Mouse (Mus musculus) lung, embryonic 15.5 days (tissue): ENCODE results near the gene Fstl4. TPM values are rescaled to one million over a fixed set of nuclear protein-coding genes. Genes with fewer than 3 reads are reported as not detected.

Experiments used
- ATAC-seq: fragments of 200-750 bp; cut with Nextera tagmentation; 2 replicates; pipeline ENCODE4 v1.8.0; 2017; ENCODE audit warnings: moderate number of reproducible peaks, borderline replicate concordance; ENCODE audit not compliant: low FRiP score, low TSS enrichment; ENCODE audit errors: extremely low read depth
- H3K27ac ChIP-seq: fragments of 300-500 bp; sonication (generic); 2 replicates; pipeline ENCODE4 v1.5.1; 2015; ENCODE audit warnings: moderate library complexity, mild to moderate bottlenecking, inconsistent platforms
- H3K27me3 ChIP-seq: fragments of 300-500 bp; sonication (generic); 2 replicates; pipeline ENCODE4 v1.6.1; 2015; ENCODE audit warnings: inconsistent platforms
- H3K36me3 ChIP-seq: fragments of 300-500 bp; sonication (generic); 2 replicates; pipeline ENCODE4 v1.6.1; 2015; ENCODE audit warnings: inconsistent platforms
- H3K4me1 ChIP-seq: fragments of 300-500 bp; sonication (generic); 2 replicates; pipeline ENCODE4 v1.6.1; 2015; ENCODE audit warnings: inconsistent platforms
- H3K4me2 ChIP-seq: fragments of 300-500 bp; sonication (generic); 2 replicates; pipeline ENCODE4 v1.6.1; 2015; ENCODE audit warnings: inconsistent platforms, mild to moderate bottlenecking, moderate library complexity
- H3K4me3 ChIP-seq: fragments of 300-500 bp; sonication (generic); 2 replicates; pipeline ENCODE4 v1.5.1; 2015; ENCODE audit warnings: mild to moderate bottlenecking, inconsistent platforms
- H3K9ac ChIP-seq: fragments of 300-500 bp; sonication (generic); 2 replicates; pipeline ENCODE4 v1.6.1; 2015; ENCODE audit warnings: inconsistent platforms
- H3K9me3 ChIP-seq: fragments of 300-500 bp; sonication (generic); 2 replicates; pipeline ENCODE4 v1.6.1; 2016; ENCODE audit warnings: inconsistent platforms
- WGBS: fragments of 180-500 bp; shearing (Covaris S2); methylation state at CpG from one replicate; pipeline ENCODE4 v1.1.7; 2015; 5-methylcytosine and 5-hydroxymethylcytosine counted together
- polyA plus RNA-seq: library from polyadenylated mRNA; unstranded; fragments of >200 nt; fragmentation: Nextera tagmentation; extraction: Ambion mirVana; gene quantifications from 2 replicates; pipeline ENCODE4 v1.2.1, GENCODE M21; 2015

Fstl4 gene
- polyA plus RNA-seq, 1 experiment from 2014 or later = 10.9 TPM

DNA sequence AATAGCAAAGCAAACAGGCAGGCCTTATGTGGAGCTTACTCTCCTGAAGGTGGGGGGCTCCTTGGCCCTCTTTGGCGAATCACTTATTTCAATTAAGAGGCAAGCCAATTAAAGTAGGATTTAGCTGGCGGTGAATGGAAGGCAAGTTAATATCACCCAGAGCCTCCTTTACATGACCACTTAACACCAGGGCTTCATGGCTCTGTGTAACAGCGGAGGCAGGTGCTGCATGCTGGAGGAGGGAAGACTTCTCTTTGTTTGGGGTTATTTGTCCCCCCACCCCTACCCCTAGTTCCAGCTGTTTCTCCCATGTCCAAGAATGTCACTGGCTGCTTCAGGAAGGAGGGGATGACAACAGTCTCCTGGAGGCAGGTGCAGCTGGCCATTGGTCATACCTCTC is 10.9 kb downstream of the Fstl4 start:
- Histone ChIP-seq H3K36me3 (no peaks in the 10 kb centered on the region), H3K9ac (no peak overlapping the region), H3K4me3 (no peak overlapping the region), H3K27ac (no peak overlapping the region), H3K27me3 (no peaks in the 10 kb centered on the region), H3K4me2 (no peak overlapping the region), H3K4me1 (no peaks in the 10 kb centered on the region), H3K9me3 (no peaks in the 10 kb centered on the region)
- no peak for ATAC-seq
- WGBS = 84% methylated on average over 3 of the region's 3 CpGs

DNA sequence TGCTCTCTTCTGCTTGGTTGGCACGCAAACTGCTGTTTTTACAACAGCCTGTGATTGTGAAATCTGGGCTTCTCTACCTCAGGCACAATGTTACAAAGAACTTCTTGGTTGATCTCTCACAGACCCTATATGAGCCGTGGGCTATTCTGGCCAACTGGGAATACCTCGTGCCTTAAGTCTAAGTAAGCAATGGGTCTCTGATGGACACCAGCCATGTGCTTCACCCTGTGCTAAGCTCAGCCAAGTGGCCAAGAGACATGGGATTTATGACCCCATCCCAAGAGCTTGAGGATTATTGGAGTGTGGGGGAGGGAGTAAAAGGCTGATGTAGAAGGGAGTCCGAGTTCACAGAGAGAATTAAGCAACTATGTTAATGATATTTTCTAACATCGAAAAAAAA is 18.0 kb downstream of the Fstl4 start:
- no peak overlapping the region for H3K27ac ChIP-seq
- H3K4me1 ChIP-seq = no peaks in the 10 kb centered on the region
- no peak overlapping the region for H3K4me3 ChIP-seq
- no peak for ATAC-seq
- H3K36me3 ChIP-seq = no peaks in the 10 kb centered on the region
- no peak overlapping the region for H3K9ac ChIP-seq
- H3K4me2 ChIP-seq = no peak overlapping the region
- no peaks in the 10 kb centered on the region for H3K9me3 ChIP-seq
- H3K27me3 ChIP-seq = no peaks in the 10 kb centered on the region
- 84% methylated on average over 5 of the region's 5 CpGs for WGBS

DNA sequence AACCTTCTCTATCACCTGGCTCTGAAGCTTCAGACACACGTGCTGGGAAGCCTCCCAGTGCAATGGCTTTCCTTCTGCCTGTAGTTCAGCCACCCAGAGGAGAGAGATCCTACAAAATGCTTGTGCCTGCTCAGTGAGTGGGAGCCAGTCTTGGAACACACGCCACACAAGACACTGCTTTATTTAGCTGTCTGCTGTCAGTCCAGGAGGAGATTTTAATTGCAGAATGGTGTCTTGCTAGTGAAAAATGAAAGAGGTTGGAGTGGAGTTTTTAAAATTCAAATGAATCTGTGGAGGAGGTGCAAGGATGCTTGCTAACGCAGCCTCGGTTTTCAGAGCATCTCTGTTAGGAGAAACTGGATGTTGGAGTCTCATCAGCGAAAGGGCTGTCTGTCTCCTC is 29.9 kb downstream of the Fstl4 start:
- Histone ChIP-seq H3K9me3 (no peaks in the 10 kb centered on the region), H3K36me3 (no peaks in the 10 kb centered on the region), H3K4me3 (no peak overlapping the region), H3K27me3 (no peaks in the 10 kb centered on the region), H3K4me1 (no peaks in the 10 kb centered on the region), H3K9ac (no peak overlapping the region), H3K4me2 (no peak overlapping the region), H3K27ac (no peak overlapping the region)
- no peak for ATAC-seq
- 71% methylated on average over 5 of the region's 5 CpGs for WGBS

DNA sequence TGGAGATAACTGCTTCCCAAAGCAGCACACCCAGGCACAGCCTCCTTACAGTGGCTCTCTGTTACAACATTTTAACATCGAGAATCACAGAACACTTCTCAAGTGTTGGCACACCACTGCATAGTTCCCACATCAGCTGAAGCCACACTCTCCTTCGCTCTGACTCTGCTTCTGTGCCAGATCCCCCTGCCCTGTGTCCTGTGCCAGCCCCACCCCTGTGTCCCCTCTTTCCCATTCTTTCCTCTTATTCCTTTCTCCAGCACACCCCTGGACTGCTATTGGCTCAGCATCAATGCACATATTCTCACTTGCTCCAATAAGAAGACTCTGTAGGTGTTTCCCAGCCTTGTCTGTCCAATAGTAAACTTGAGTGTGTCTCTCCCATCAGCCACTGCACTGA is 45.1 kb downstream of the Fstl4 start:
- Histone ChIP-seq H3K36me3 (no peaks in the 10 kb centered on the region), H3K27ac (no peak overlapping the region), H3K4me2 (no peak overlapping the region), H3K4me3 (no peak overlapping the region), H3K4me1 (no peaks in the 10 kb centered on the region), H3K9ac (no peak overlapping the region), H3K9me3 (no peaks in the 10 kb centered on the region), H3K27me3 (no peaks in the 10 kb centered on the region)
- WGBS = 66% methylated on average over 2 of the region's 2 CpGs
- no peak for ATAC-seq

DNA sequence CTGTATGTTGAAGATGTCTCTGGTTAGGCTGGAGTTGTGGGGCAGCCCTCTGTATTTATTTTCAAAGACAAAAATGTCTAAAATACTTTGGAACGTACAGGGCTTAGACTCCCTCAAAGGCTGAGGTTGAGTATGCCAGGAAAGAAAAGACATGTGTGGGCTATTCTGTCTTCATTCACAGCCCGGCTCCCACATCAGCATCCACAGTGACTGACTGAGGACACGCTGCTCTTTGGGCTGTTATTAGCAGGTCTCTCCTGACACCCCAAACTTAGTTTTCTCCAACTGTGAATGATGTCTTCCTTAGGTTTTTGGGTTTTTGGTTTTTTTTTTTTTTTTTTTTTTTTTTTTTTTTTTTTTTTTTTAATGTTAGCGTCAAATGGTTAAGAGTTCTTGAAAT is 51.6 kb downstream of the Fstl4 start:
- 68% methylated on average over 4 of the region's 4 CpGs for WGBS
- no peak for ATAC-seq
- no peak overlapping the region for H3K4me2 ChIP-seq
- no peaks in the 10 kb centered on the region for H3K27me3 ChIP-seq
- no peak overlapping the region for H3K9ac ChIP-seq
- H3K4me3 ChIP-seq = no peak overlapping the region
- no peak overlapping the region for H3K27ac ChIP-seq
- no peaks in the 10 kb centered on the region for H3K9me3 ChIP-seq
- no peaks in the 10 kb centered on the region for H3K36me3 ChIP-seq
- H3K4me1 ChIP-seq = no peaks in the 10 kb centered on the region

DNA sequence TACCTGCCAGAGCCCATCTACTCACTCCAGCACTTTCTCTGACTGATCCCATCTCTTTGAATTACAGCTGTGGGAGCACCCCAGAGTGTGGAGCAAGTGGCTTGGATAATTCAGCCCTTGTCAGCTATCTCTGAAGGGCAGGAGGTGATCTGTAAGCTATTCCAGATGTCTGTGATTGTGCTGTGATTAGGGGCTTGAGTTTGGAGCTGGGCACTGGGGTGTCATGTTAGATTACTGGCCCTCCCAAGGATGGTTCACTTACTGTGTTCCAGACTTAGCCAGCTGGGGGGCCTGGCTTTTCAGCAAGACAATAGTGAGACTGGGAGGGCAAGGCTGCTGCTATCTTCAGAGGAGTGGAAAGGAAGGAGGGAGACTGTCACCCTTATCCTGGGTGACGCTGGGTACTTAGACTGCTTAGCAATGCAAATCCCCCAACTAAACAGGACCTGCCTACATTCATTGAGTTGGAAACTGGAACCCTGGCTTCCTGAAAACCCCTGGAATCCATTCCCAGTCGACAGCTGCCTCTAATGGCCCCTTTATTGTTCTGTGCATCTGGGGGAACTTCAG is 56.0 kb downstream of the Fstl4 start:
- Histone ChIP-seq H3K4me3 (no peak overlapping the region), H3K27me3 (no peaks in the 10 kb centered on the region), H3K4me2 (no peak overlapping the region), H3K4me1 (no peaks in the 10 kb centered on the region), H3K9me3 (no peaks in the 10 kb centered on the region), H3K9ac (no peak overlapping the region), H3K36me3 (no peaks in the 10 kb centered on the region), H3K27ac (no peak overlapping the region)
- 10% methylated on average over 2 of the region's 2 CpGs for WGBS
- ATAC-seq = no peak

DNA sequence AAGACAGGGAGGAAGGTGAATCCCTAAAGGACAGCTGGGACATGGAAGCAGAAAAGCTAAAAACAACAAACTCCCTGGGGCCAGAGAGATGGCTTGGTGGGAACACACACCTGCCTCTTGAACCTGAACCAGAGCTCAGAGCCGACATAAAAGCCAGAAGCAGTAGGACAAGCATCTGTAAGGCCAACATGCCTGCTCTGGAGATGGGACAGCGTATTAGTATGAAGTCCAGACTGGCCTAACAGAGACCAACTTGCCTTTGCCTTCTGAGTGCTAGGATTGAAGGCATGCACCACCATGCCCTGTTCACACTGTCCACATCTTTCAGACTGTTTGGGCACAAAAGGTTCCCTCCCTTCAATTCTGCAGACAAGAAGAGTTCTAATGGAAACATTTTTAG is 62.2 kb downstream of the Fstl4 start:
- Histone ChIP-seq H3K27ac (no peak overlapping the region), H3K4me3 (no peak overlapping the region), H3K4me1 (no peaks in the 10 kb centered on the region), H3K9ac (no peak overlapping the region), H3K27me3 (no peaks in the 10 kb centered on the region), H3K36me3 (no peaks in the 10 kb centered on the region), H3K9me3 (no peaks in the 10 kb centered on the region), H3K4me2 (no peak overlapping the region)
- 90% methylated on average over 2 of the region's 2 CpGs for WGBS
- no peak for ATAC-seq

DNA sequence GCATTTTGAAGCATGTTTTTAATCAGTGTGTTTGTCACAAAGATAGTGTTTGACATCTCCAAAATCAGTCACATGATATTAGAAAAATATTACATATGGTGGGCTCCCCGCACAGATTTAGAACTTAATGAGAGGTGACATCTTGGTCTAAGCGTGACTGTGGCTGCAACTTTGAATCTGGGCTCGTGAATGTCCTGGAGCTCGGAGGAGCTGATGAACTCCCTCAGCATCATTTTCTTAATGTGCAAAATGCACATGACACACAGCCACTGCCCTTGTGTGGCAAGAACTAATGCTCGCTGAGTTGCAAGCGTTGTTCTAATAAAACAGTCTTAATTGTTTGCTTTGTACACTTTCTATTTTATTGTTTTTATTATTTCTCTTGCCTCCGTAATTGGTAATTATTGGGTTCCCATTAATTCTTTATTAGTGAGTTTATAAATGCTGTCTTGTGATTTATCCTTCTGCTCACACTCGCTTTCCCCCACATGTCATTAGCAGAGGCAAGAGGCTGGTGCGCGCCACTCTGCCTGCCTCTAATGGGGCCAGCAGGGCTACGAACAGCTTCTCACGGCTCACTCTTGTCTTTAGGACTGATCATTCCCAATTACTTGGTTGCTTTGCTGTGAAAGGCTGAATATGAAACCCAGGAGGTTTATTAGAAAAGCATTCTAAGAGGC is 67.3 kb downstream of the Fstl4 start:
- ATAC-seq = no peak
- H3K27ac ChIP-seq = no peak overlapping the region
- H3K27me3 ChIP-seq = no peaks in the 10 kb centered on the region
- no peaks in the 10 kb centered on the region for H3K9me3 ChIP-seq
- H3K4me1 ChIP-seq = no peaks in the 10 kb centered on the region
- 77% methylated on average over 12 of the region's 12 CpGs for WGBS
- H3K36me3 ChIP-seq = no peaks in the 10 kb centered on the region
- no peak overlapping the region for H3K4me2 ChIP-seq
- H3K9ac ChIP-seq = no peak overlapping the region
- no peak overlapping the region for H3K4me3 ChIP-seq

DNA sequence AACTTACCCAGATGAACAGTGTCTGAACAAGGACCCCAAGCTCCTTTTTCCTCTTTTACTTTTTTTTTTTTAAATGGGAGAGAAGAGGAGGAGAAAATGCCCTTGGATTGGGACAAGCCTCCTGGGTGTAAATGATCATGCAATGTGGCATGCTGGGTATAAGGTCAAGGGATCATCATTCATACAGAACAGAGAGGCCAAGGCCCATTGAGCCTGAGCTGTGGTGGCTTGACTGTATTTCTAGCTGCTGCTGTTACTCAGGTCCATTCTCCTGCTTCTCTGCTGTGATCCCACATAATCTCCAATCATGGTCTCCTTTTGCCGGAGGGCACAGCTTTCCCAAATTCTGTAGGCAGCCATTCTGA is 67.9 kb downstream of the Fstl4 start:
- ATAC-seq = no peak
- no peak overlapping the region for H3K4me2 ChIP-seq
- 92% methylated on average over 1 of the region's 1 CpGs for WGBS
- no peak overlapping the region for H3K9ac ChIP-seq
- no peak overlapping the region for H3K4me3 ChIP-seq
- H3K36me3 ChIP-seq = no peaks in the 10 kb centered on the region
- H3K27ac ChIP-seq = no peak overlapping the region
- no peaks in the 10 kb centered on the region for H3K9me3 ChIP-seq
- no peaks in the 10 kb centered on the region for H3K27me3 ChIP-seq
- no peaks in the 10 kb centered on the region for H3K4me1 ChIP-seq

DNA sequence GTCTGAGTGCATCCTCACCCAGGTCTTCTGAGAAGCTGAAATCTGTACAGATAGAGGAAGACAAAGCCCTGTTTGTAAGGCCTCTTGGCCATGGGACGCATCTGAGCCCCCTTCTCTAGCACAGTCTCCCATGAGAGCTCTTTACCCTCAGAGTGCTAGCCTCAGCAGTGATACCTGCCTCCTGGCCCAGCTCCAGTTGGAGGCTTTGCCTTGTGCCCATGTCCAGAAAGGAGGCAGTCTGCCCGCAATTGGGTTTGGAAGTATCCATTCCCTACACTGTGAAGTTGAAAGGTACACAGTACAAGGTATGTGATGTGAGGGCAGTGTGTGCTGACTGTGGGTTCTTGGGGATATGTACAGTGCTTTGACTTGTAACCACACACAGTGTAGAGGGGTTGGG is 84.3 kb downstream of the Fstl4 start:
- H3K36me3 ChIP-seq = no peaks in the 10 kb centered on the region
- no peak overlapping the region for H3K9ac ChIP-seq
- H3K9me3 ChIP-seq = no peaks in the 10 kb centered on the region
- no peaks in the 10 kb centered on the region for H3K4me1 ChIP-seq
- no peak overlapping the region for H3K27ac ChIP-seq
- no peaks in the 10 kb centered on the region for H3K27me3 ChIP-seq
- ATAC-seq = no peak
- WGBS = 82% methylated on average over 2 of the region's 2 CpGs
- H3K4me3 ChIP-seq = no peak overlapping the region
- H3K4me2 ChIP-seq = no peak overlapping the region

DNA sequence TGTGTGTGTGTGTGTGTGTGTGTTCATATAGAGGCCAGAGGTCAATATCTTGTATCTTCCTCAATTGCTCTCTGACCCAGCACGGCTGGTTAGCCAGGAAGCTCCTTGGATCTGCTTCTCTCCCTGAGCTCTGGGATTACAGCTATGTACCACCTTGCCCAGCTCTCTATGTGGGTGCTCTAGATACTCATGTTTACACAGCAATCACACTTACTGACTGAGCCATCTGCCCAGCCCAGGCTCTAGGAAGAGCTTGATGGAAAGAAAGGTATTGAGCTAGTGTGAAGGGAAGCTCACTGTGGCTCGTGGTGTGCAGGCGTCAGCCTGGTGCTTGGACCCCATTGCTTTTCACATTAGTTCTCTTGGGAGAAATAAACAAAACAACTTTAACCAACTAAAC is 85.6 kb downstream of the Fstl4 start:
- no peak overlapping the region for H3K9ac ChIP-seq
- ATAC-seq = no peak
- H3K4me3 ChIP-seq = no peak overlapping the region
- H3K36me3 ChIP-seq = no peaks in the 10 kb centered on the region
- H3K27ac ChIP-seq = no peak overlapping the region
- no peak overlapping the region for H3K4me2 ChIP-seq
- WGBS = 80% methylated on average over 3 of the region's 3 CpGs
- no peaks in the 10 kb centered on the region for H3K9me3 ChIP-seq
- no peaks in the 10 kb centered on the region for H3K4me1 ChIP-seq
- no peaks in the 10 kb centered on the region for H3K27me3 ChIP-seq

DNA sequence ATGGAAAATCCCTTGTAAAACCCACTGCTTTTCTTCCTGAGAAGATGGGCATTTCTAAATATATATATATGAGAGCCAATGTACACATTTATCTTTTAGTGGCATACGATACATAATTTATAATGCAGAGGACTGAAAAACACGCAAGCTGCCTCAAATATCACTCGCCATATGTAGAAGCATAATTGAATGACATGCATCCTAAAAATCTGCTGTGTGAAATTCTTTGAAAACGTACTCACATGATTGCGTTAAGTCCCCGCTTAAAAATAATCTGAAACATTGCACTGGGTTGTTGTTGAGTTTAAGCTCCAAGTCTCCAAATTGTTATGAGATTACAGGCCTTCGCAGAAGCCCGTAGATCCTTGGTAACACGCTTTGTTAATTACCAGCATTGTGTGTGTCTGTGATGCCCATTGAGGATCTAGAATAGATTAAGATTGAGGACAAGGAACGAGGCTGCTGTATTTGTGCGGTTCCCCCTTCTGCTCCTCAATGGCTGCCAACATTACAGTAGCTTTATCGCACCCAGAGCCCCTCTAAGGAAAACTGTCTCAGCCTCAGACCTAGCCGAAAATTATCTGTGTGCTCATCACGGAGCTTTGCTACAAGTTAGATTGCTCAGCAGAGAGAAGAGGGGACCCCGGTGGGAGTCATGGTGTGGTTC is 108.5 kb downstream of the Fstl4 start:
- Histone ChIP-seq H3K4me3 (no peak overlapping the region), H3K27me3 (no peaks in the 10 kb centered on the region), H3K4me2 (no peak overlapping the region), H3K4me1 (no peaks in the 10 kb centered on the region), H3K27ac (no peak overlapping the region), H3K36me3 (no peaks in the 10 kb centered on the region), H3K9me3 (no peaks in the 10 kb centered on the region), H3K9ac (no peak overlapping the region)
- ATAC-seq = no peak
- 88% methylated on average over 15 of the region's 15 CpGs for WGBS
